Mouse (Mus musculus): ENCODE measurements around the gene Gm1043.
A peak's percentile ranks its signal among the peaks of the same experiment; 100 is the strongest.

The Gm1043 gene

GRCm38 (mm10) chr5:37246138-37246910 lies 161.2 kb downstream of the Gm1043 start:
- DNase-seq: peak; percentile 65

- no peak for DNase-seq
These were observed 162.3 kb downstream of the Gm1043 start for GRCm38 (mm10) chr5:37247456-37247855.

GRCm38 (mm10) chr5:37248870-37249269 lies 163.7 kb downstream of the Gm1043 start:
- no peak for DNase-seq

- DNase-seq: peak; percentile 38
These were observed 166.4 kb downstream of the Gm1043 start for GRCm38 (mm10) chr5:37251596-37251995.

- DNase-seq: no peak
These were observed 167.1 kb downstream of the Gm1043 start for GRCm38 (mm10) chr5:37252101-37252804.

GRCm38 (mm10) chr5:37254523-37254922 lies 169.4 kb downstream of the Gm1043 start:
- no peak for DNase-seq

- DNase-seq: no peak
These were observed 171.7 kb downstream of the Gm1043 start for GRCm38 (mm10) chr5:37256823-37257222.

GRCm38 (mm10) chr5:37257243-37257642 lies 172.1 kb downstream of the Gm1043 start:
- peak; percentile 73 for DNase-seq

- no peak for DNase-seq
These were observed 176.6 kb downstream of the Gm1043 start for GRCm38 (mm10) chr5:37261734-37262133.

- DNase-seq: no peak
These were observed 178.6 kb downstream of the Gm1043 start for GRCm38 (mm10) chr5:37263816-37264215.
